Mouse (Mus musculus) adrenal gland, adult 18-20 months (tissue): ENCODE measurements around the gene Olfr510. TPM values are rescaled to one million over a fixed set of nuclear protein-coding genes. Genes with fewer than 3 reads are reported as not detected.
"Not testable (repeated sequence)": the region's sequence is repeated elsewhere in the genome, so short reads cannot be mapped to it uniquely, and the experiment has no call there.

Experiments
- DNase-seq, 2 experiments: peaks; one replicate each; pipeline ENCODE4 v3.0.0; 2021 to 2022; ENCODE audit warnings: low spot score in 2 of 2
- long read RNA-seq, 2 experiments: library from polyadenylated mRNA; stranded (forward); transcript quantifications; one replicate each; pipeline ENCODE4 v2.0.0; 2021
- total RNA-seq, 2 experiments: library from RNA; stranded (reverse); gene quantifications; 1 replicate in 1 of 2; 2 replicates in 1 of 2; pipeline ENCODE4 v1.2.3; 2021

Olfr510 gene
- not detected for total RNA-seq
- long read RNA-seq, experiment 1: 0 reads
- long read RNA-seq, experiment 2: 0 reads

DNA sequence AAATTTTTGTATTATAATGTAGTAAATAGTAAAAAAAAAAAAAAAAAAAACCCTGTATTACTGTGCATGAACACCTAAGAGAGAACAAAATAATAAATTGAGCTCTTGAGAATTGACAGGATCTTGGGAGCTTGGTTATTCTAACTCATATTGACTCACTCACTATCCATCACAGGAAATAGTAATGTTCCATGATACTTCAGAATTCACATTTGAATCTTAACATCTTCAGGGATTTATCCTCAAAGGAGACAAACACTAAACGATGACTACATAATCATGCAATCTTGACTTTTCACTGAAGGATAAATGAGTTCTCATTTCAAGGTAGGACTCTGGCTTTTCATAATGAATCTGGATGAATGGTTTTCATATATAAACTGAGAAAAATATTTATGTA is at the start of gene Olfr510:
Gene Olfr510 (plus strand): TSS at position 301 of the 400 bp plus-strand sequence.
- DNase-seq: no peak

DNA sequence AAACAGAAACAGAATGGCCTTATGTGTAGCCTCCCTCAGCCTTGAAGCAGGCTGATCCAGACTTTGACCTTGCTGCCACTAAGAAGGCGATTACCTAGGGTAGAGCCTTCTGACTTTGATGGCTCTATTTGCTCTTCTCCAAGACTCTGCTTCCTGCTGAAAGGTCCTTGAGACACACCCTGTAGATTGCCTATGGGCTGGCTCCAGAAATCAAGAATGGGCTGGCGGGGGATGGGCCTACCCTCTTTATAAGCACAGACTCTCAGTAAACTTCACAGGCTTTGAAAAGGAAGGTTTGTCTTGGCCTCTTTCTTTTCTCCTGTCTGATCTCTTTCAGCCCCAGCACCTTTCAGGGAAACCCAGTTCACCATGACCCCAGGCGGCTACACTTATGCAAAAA is 49.4 kb upstream of the Olfr510 start:
- not testable (repeated sequence) for DNase-seq

DNA sequence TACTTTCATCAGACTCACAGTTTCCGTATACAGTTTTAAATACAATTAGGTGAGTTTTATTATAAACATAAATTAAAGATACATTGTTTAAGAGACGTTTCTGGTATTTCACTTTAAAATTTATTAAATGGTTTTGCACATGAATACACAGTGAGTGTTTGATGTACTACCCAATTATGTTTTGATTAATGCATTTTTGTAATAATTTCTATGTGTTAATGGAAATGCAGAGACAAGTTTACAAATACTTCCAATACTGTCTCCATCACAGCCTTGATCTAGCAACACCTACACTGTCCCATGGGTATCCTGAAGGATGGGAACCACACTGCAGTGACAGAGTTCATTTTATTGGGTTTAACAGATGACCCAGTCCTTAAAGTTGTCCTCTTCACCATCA is 44.7 kb upstream of the Olfr510 start, which contains the start of gene Olfr507:
Gene Olfr507 (plus strand): TSS at position 301 of the 400 bp plus-strand sequence.
- DNase-seq: no peak

DNA sequence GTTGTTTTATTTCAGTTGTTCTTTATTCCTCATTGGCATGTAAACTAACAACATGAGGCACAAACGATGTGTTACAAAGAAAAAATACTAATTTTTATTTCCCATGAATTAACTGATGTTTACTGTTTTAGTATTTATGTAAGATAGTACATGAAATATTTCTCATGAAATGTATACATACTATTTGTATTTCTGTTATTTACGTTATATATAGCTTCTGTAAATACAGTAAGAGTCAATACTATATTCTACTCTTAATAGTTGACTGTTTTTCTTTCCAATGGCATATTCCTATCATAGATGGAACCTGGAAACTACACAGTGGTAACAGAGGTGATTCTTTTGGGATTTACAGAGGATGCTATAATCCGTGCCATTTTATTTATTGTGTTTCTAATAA is 36.5 kb upstream of the Olfr510 start, which contains the start of gene Olfr508:
Gene Olfr508 (plus strand): TSS at position 301 of the 400 bp plus-strand sequence.
- no peak for DNase-seq

DNA sequence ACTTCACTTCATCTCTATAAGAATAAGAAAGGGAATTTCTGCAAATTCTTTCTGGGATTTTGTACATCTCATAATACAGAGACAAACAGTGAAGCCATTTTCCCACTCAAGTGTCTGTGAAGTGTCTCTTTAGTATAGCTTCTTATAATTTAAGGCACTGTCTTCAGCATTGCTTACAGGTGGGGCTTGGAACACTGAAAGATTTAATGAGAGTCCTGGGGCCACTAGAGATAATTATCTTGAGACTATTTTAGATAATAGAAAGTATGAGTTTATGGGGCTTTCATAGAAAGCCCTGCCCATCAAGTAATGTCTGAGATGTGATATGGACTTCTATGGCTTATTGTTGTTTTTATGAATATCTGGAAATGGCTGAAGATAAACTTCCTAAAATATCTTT is 14.4 kb upstream of the Olfr510 start, which contains the start of gene Olfr509:
Gene Olfr509 (minus strand): TSS at position 101 of the 400 bp plus-strand sequence.
- DNase-seq: no peak

DNA sequence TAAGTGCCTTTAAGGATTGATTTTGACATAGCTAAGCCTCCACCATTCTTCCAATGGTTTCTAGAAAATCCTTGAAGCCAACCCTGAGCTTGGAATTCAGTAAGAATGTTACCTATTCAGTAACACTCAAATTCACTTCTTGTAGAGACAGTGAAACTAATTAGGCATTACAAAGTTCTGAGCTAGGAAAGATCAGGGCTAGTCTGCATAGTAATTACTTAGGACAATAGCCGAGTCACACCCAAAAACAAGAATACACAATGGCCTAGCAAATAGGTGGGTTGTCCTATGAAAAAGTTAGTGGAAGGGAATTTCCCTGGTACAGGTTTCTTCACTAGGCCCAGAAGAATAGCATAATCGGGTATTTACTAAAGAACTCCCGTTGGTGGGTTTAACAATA is 3.8 kb upstream of the Olfr510 start:
- DNase-seq: no peak

DNA sequence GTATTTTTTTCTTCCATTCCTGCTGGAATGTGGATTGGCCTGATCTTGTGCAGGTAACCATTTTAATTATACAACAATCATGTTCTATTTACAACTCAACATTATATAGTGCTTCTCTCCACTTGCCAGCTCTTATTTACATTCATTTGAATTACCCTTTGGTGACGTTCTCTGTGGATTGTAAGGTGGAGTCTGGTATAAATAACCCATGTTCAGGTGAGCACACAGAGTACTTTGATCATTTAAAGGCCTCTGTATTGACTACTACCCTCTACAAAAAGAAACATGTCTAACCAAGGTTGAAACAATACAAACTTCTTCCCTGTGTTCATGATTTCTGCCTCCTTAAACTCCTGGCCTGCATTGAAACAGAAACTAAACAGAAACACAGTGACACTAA is 4.8 kb downstream of the Olfr510 start:
- no peak for DNase-seq

DNA sequence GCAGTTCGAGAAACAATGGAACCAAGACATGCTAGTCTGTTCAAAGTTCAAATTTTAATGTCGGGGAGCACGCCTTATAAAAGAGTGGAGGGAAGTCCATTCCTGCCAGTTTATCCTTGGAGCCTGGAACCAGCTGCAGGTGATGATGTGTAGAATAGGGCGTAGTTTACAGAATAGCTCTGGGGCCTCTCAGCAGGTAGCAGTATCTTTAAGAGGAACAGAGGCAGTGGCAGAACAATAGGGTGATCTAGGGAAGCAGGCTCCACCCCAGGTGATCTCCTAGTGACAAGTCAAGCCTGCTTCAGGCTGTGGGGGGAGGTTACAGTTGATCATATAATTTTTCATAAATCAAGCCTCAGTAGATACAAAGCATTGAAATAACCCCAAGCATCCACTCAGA is 12.7 kb downstream of the Olfr510 start:
- no peak for DNase-seq

DNA sequence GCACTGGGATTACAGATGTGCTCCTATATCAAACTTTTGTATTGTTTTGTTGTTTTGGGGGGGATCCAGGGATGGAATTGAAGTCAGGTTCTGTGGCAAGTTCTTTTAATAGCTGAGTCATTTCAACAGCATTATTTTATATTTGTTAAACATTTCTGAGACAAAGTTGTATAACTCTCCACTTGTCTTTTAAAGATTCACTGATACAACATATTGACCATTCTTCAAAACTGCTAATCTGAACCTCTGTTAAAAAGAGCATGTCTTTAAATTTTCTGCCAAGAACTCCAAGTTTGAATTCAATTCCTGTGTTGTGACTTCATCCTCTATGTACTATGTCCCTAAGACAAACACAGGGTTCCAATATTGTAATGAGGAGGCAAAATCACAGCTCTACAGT is 46.8 kb downstream of the Olfr510 start, which contains the start of gene Olfr512:
Gene Olfr512 (plus strand): TSS at position 301 of the 400 bp plus-strand sequence.
- no peak for DNase-seq

Other genes starting within 250 kb of the Olfr510 start
- gene Olfr497, start 246.0 kb upstream of the Olfr510 start, total RNA-seq: not detected
- gene Olfr498, start 201.1 kb upstream of the Olfr510 start, total RNA-seq: not detected
- not detected for gene Olfr502, start 141.4 kb upstream of the Olfr510 start, total RNA-seq
- not detected for gene Olfr503, start 121.9 kb upstream of the Olfr510 start, total RNA-seq
- not detected for gene Olfr504, start 100.6 kb upstream of the Olfr510 start, total RNA-seq
- gene Olfr506, start 55.6 kb upstream of the Olfr510 start, total RNA-seq: not detected
- gene Olfr507, start 44.6 kb upstream of the Olfr510 start, total RNA-seq: not detected
- gene Olfr508, start 36.4 kb upstream of the Olfr510 start, total RNA-seq: not detected
- gene Olfr509, start 14.5 kb upstream of the Olfr510 start, total RNA-seq: not detected
- gene Olfr512, start 46.9 kb downstream of the Olfr510 start, total RNA-seq: not detected
- not detected for gene Olfr513, start 84.6 kb downstream of the Olfr510 start, total RNA-seq
- not detected for gene Olfr514, start 159.6 kb downstream of the Olfr510 start, total RNA-seq
- gene Olfr516, start 184.1 kb downstream of the Olfr510 start, total RNA-seq: not detected
- gene Olfr517, start 206.0 kb downstream of the Olfr510 start, total RNA-seq: not detected
- gene Olfr518, start 218.6 kb downstream of the Olfr510 start, total RNA-seq: not detected
- not detected for gene Olfr519, start 228.0 kb downstream of the Olfr510 start, total RNA-seq